Mouse (Mus musculus) T-helper 17 cell (primary cell): Measurements from ENCODE around the gene Pip5k1c.

Experiments used
- in situ Hi-C, 2 experiments: fragments of 300-600 bp; cut with MboI, MseI; formaldehyde crosslinking; loops; 1 replicate in 1 of 2; 2 replicates in 1 of 2; pipeline ENCODE4 v1.15.1; 2025; ENCODE audit warnings: high pct_unique_total_duplicates in 2 of 2

The Pip5k1c gene

DNA sequence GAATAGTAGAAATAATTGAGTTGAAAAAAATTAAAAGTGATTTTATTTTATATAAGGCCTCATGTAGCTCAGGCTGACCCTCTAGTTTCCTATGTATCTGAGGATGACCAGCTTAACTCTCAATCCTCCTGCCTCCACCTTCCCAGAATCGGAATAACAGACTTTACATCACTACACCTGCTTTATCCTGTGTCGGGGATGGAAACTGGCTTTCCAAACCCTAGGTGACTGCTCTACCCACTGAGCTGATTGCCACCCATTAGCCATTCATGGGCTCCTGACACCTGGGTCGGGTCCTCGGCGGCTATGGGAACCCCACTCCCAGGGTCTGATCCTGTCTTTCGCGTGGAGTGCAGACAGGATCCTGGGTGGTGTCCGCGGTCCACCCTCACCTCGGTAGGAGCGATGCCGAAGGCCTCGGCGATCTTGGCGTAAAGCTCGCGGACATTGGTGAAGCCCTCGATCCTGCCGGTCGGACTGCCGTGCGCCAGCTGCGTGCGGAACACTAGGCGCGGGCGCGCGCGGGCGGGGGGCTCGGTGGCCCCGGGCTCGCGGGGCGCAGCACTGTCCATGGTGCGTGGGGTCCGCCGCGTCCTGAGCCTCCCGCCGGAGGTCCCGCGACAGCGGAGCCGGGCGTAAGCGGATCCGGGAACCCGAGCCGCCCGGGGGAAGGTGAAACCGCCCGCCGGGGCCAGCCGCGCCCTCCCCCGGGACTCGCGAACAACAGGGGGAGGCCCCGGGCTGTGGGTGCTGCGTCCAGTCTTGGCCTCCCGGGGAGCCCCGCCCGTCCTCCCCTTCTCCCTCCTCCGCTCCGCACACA, 50.1 kb downstream of the Pip5k1c start, which contains the start of gene Gipc3:
Gene Gipc3 (minus strand): TSS at position 581 of the 820 bp plus-strand sequence.
- in situ Hi-C loops = loop anchor here (10.0 kb wide), 1 partner anchor 58 kb away; no protein-coding TSS in a partner anchor

DNA sequence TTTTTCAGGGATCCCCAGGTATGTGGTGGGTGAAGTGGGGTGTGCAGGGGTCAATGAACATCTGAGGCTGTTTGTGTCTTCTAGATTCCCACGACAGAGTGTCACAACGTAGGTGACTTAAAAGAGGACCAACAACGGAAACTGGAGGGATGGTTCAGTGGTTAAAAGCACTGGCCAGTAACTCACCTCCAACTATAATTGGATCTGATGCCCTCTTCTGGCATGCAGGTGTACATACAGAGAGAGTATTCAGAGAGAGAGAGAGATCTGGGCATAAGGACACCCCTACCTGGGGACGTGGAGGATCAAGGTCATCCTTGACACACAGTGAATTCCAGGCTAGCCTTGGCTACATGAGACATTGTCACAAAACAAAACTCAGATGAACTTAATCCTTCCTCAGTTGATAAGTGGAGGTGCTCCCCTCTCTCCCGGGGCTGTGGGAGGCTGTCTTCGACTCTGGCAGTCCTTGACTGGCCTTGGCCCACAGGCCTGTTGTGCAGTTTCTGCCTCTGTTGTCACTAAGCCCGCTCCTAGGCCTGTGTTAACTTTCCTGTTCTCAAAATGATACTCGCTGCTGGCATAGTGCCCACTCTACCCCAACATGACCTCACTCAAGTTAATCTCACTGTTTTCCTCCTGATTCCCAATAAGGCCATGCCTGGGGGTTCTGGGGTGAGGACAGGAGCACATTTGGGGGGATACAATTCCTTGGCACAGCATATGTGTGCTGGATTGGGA, 51.8 kb downstream of the Pip5k1c start:
- in situ Hi-C loops = loop anchor here (5.0 to 10.0 kb wide), 2 partner anchors 42 to 60 kb away; no protein-coding TSS in a partner anchor

DNA sequence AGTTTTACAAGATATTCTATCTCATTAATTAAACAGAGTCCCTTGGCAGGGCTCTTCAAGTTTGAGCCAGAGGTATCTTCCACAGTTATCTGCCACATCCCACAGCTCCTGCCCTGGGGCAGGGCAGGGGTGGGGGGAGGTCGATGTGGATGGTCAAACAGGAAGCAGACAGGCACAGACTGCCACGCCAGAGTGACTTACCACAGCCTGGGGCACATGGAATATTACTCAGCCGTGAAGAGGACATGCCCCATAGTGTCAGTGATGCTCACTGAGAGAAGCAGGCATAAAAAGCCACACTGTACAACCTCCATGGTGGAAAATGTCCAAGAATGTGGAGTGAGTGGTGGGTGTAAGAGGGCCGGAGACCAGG, 52.4 kb downstream of the Pip5k1c start:
- in situ Hi-C loops = loop anchor here (5.0 to 10.0 kb wide), 2 partner anchors 43 to 60 kb away; no protein-coding TSS in a partner anchor

DNA sequence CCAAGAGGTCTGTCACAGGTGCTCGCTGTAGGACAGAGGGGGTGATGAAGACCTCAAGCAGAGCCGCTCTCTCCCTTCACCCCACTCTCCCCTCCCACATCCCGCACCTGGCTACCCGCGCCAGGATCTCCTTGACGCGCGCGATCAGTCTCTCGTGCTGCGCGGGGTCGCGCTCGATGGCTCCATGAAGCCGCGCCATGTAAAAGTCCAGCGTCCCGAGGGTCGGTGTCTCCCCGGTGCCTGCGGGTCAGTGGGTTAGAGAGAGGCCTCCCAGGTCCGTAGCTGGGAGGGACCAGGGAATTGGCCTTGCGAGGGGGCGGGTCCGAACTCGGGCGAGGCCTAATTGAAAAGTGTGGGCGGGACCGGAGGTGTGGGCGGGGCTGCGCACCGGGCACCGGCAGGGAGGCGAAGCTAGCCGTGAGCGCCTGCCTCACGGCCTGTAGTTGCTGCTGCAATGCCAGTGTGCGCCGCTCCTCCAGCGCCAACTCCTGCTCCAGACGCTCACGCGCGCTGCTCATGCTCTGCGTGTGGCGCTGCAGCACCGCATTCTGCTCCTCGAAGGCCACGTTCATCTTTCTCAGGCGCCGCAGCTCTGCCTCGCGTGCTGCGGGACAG, 53.8 kb downstream of the Pip5k1c start:
- in situ Hi-C loops = loop anchor here (5.0 to 10.0 kb wide), 2 partner anchors 44 to 62 kb away; no protein-coding TSS in a partner anchor

DNA sequence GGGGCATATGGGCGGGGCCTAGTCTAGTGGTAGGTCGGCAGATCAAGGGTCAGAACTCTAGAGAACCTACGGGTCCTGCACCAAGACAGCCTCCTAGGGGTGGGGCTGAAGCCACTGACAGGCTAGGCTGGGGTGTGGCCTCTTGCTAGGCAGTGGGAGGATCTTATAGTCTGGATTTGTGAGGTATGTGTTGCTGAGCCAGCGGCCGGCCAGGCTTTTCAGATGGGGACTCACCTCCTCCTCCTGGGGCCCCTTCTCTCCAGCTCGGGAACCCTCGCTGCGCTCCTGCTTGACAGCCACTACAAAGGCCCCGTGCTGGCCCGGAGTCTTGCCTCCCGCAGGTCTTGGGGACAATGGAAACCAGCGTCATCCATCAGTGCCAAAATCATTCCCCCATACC, 56.4 kb downstream of the Pip5k1c start:
- in situ Hi-C loops = loop anchor here (5.0 to 10.0 kb wide), 2 partner anchors 47 to 64 kb away; no protein-coding TSS in a partner anchor

DNA sequence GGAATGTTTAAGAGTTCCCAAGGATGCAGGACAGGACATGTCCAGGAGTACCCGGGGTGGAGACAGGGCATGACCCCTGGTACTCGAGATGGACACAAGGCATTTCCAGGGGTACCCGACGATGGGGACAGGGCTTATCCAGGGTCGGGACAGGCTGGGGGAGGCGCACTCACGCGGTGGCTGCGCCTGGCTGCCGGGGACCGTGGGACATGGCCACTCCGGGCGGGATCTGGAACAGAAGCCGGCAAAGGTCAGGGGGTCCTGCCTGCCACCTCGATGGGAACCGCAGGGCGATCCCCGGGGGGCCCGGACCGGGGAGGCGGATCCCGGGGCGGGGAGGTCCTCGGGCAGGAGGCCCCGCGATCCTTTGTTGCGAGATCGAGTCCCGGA, 57.2 kb downstream of the Pip5k1c start:
- in situ Hi-C loops = loop anchor here (5.0 to 10.0 kb wide), 2 partner anchors 48 to 65 kb away; no protein-coding TSS in a partner anchor

DNA sequence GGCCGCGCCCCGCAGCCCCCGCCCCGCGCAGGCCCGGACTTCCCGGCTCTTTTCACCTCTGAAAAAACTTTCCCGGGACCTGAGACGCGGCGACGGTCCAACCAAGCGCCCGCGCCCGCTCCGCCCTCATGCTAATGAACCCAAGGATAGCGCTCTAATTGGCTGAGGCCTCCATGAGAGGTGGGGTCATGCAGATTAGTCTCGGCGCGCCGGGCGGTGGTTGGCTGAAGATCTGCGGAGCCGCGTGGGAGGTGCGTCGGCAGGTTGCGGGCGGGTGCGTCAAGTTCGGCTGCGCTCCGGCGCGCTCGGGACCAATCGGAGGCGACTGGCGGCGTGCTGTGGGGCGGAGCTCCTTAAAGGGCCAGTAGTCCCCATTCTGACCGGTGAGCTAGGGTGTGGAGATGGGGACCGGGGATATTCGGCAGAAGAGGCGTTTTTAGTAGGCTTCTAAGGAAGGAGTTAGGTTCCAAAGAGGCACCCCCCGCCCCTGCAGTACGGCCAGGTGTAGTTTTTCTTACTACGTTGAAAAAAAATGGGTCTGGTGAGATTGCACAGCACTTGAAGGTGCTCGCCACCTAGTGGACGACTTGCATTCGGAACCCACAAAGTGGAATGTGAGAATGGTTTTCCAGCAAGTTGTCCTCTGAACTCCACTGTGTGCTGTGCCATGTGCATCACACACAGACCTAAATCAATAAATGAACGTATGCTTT, 57.7 kb downstream of the Pip5k1c start, which contains the start of gene Hmg20b:
Gene Hmg20b (minus strand): TSS at position 130 of the 713 bp plus-strand sequence.
- in situ Hi-C loops = no loop called here

DNA sequence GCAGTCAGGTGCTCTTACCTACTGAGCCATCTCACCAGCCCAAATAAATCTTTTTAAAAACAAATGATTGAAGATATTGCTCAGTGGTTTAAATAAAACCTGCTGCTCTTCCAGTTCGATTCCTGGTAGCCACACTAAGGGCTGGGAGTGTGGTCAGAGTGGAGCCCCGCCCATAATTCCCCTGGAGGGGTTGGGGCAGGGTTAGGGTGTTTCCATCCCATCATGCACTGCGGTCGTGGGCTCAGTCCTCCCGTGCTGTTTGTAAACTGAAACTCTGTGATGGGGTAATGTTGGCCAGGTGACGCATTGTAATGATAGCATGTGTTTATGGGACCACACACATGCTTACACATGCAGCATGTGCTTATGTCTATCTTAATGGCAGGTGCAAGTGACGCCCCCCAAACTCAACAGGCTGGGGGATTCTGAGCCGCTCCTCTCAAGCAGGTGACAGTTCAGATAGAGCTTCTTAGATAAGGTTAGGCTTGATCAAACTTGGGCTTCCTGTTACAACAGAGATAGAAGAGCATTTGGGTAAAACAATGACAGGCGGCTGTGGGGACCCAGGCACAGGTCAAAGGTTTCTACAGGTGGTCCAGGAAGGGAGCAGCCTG, 59.0 kb downstream of the Pip5k1c start:
- in situ Hi-C loops = no loop called here

DNA sequence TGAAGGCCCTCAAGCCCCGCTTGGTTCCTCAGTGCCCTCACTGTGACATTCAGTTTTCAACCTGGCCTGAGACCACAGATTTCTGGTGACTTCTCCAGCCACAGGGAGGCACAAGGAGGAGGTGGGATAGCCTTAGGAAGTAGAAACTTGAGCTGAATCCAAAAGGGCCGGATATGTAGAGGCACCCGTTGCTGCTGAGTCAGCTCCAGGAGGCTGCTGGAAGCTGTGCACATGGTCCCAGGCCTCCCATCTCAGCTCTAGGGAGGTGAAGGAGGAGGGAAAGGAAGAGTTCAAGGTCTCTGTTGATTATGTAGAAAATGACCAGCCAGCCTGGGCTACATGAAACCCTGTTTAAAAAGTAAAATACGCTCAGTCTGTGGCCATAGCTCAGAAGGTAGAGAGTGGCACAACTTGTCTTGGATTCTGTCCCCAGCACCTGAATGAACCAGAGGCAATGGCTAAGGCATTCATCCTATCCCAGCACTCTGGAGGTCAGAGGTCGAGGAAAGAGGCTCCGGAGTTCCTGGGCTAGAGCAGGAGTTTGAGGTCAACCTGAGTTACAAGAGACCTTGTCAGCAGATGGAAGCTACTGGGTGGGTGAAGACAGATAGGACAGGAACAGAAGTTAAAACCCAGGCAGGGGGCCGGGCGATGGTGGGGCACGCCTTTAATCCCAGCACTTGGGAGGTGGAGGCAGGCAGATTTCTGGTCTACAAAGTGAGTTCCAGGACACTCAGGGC, 62.1 kb downstream of the Pip5k1c start:
- in situ Hi-C loops = no loop called here

DNA sequence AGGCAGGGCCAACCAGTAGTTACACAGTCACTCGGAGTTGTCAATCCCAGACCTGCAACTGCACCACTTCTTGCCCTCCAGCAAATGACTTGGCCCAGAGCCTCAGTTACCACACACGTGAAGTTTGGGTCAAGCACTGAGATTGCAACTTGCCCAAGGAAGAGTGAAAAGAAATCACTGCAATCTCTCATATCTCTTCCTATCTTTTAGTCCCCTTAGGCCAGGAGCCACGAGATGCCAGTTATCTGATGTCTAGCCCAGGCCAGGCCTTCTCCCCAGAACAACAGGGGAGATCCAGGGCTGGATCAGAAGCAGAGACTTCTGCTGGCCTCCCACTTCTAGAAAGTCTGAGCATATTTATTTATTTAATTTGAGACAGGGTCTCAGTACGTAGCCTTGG, 62.8 kb downstream of the Pip5k1c start:
- in situ Hi-C loops = no loop called here

DNA sequence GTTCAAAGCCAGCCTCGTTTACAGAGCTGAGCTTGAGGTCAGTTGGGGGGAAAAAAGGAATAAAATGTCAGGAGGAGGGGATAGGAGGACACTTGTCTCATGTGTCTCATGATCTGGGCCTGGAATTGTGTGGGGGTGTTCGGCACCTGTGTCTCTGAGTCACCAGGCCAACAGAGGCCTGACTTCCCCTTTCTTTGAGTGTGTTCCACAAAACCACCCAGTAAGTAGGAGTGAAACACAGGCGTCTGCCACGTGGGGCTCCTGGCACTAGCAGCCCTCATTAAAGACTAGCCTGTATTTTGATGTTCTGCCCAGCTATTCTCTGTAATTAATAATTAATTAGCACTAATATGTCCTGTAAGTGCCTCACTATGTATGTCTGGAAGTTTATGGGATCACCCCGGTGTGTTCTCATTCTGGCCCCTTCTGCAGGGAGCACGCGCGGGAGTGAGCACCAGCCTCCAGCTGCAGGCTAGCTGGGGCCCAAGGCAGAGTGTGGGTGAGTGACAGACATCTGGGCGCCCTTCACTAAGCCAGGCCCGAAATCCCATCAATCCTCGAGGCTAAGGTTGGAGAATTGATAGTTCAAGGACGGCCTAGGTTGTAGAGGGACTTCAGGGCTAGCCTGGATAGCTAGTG, 63.7 kb downstream of the Pip5k1c start:
- in situ Hi-C loops = no loop called here

DNA sequence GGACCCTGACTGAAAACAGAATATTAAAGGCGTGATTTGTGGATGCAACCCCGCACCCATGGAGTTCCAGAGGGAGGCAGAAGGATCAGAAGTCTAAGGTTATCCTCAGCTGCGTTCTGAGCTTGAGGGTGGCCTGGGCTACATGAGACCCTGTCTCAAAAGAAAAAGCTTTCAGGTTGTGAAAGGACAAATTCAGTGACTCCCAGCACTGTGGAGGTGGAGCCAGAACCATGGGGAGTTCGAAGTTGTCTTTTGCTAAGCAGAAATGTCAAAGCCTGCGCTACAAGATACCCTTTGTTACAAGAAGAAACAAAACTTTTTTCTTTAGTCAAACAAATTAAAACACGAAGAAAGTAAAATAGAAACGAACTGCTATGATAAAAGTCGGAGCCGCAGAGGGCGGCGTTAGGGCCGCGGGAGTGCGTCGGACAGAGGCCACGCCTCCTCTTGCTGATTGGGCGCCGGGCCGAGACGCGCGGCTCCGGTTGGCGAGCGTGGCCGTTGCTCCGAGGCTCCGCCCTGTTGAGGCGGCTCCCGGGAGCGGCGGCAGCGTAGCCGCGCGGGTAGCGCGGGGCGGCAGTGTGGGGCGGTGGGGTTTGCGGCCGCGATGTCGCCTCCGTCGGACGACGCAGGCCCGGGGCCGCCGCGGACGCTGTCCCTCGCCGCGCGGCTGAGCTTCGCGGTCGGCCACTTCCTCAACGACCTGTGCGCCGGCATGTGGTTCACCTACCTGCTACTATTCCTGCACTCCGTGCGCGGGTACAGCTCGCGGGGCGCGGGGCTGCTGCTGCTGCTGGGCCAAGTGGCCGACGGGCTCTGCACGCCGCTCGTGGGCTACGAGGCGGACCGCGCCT, 64.5 kb downstream of the Pip5k1c start, which contains the start of gene Mfsd12:
Gene Mfsd12 (plus strand): TSS at position 501 of the 854 bp plus-strand sequence.
- in situ Hi-C loops = no loop called here

DNA sequence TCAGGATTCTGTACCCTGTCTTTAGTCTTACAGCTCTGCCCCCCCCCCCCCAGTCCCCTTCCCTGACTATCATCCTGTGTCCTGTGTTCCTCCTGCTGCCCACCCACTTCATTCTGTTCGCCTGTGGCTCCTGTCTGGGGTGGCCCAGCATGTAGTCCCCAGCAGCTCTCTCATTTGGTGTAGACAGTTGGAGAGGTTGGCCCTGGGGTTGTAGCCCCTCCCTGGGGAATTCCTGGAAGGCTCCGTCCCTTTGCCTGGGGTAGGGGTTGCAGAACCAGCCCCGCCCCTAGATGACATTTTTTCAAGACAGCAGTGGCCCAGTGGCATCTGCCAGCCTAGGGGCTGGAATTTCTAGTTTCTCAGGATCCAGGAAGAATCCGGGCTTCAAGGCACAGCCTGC, 65.4 kb downstream of the Pip5k1c start:
- in situ Hi-C loops = no loop called here

DNA sequence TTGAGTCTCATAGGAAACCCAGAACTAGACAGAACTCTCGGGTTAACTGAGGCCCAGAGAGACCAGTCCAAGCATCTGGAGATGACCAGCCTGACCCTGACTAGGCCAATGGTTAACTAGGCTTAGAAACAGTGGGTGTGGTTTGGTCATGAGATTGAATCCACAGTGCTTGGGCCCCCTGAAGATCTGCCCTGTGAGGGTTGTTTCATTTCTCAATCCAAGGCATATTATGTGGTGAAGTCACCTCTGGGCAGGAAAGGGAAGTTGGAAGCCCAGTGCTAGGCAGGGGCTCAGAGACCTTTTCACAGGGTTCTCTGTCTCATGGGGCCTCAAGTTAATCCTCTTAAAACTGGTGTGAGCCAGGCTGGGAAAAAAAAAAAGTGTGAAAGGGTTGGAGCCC, 66.1 kb downstream of the Pip5k1c start:
- in situ Hi-C loops = no loop called here

DNA sequence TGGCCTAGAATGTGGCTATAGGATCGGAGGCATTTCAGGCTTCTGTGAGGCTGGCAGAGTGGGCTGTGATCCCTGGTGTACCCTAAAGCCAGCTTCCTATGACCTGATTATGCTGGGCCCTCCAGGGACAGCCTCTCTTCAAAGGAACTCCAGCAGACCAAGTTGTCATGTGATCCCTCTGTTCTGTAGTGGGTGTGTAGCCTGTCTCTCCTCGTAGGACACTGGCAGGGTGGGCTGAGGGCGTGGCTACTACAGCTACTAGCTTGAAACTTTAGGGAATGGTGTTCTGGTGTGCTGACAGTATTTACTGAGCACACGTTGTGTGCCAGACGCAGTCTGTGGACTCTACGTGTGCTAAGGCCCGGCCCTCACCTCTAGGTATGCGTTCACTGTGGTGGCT, 68.0 kb downstream of the Pip5k1c start:
- in situ Hi-C loops = no loop called here

DNA sequence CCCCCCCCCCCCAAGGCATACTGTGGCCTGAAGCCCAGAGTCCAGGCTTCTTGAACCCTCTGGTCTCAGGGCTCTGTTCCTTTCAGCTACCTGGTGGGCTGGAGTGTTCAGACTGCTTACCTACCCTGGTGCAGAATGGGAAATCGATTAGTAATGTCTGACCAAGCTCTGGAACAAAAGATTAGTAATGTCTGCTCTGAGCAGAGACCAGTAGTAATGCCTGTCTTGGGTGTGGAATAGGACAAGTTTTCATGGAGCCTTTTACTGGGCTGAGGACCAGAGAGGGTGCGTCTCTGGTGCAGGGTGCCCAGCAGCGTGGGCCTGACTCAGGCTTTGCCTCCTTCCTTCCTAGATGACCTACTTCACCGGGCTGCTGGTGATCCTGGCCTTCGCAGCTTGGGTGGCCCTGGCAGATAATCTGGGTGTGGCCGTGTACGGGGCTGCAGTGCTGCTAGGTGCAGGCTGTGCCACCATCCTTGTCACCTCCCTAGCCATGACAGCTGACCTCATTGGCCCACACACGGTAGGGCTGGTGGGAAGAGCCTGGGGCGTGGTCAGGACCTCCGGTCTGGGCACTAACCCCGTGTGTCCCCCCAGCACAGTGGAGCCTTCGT, 69.7 kb downstream of the Pip5k1c start:
- in situ Hi-C loops = no loop called here

DNA sequence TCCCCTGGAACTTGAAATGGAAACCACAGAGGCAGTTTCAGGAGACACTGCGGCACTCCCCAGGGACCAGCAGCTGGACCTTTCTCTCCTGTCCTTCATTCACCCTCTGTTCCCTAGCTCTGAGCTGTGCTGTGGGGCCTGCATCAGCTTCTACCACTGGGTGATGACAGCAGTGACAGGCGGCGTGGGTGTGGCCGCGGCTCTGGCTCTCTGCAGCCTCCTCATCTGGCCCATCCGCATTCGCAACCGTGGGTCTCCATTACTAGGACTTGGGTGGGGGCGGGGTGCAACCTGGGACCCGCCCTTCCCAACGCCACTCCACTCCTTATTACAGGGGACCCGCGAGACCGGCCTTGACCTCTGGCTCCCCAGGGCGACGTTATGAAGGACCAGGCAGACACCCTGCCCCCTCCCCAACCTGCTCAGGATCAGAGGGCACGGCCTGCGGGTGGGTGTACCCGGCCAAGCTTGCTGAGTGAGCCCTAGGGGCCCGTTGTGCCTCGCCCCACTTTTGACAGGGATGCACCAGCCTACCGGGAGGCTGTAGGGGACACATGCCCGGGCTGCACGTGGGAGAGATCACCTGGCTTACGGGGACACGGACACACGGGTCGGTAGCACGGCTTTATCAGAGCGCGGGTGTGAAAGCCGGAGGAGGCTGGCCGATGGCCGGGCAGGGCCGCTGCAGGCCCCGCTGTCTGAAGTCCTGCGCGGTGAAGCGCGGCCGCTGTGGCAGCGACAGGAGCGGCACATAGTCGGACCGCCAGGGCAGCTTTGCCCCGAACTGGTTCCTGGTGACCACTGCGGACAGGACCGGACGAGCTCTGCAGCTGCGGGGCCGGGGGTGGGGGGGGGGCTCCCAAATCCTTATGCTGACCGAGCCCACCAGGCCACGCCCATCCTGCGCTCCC, 70.9 kb downstream of the Pip5k1c start:
- in situ Hi-C loops = no loop called here
